Mouse (Mus musculus) thymus, postnatal 4 days (tissue): ENCODE data around the gene D330020A13Rik.
A peak's percentile ranks its signal among the peaks of the same experiment; 100 is the strongest.
"Not testable (repeated sequence)": the region's sequence is repeated elsewhere in the genome, so short reads cannot be mapped to it uniquely, and the experiment has no call there.

Experiments used
- DNase-seq: peaks from one replicate; pipeline ENCODE4 v3.0.0; 2021

Gene D330020A13Rik

DNA sequence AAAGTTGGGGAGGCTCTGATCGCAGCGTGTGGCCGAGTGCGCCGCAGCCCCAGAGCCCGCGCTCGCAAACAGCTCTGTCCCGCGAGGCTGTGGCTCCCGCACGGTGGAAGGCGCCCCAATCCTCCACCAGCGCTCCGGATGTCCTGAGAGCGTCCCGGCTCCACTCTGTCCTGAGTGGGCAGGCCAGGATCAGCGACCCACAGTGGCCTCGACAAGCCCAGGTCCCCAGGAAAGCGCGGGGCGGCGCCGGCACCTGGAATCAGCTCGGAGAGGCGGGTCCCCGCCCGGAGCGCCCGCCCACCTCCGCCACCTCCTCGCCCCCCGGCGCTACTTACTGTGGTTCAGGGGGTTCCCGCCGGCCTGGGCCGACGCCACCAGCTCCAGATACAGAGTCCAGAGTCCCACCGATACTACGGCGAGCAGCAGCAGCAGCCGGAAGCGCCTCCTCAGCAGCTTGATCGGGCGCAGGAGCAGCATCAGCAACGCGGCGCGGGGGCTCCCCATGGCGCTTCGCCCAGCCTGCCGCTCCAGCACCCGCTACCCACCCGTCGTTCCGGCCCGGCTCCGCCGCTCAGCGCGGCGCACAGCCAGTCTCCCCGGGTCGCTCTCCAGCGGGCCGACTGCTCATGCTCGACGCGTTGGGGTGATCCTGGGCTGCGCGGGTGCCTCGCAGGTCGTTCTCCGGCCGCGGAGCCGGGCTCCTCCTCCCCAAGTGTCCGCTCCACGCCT is at the start of gene D330020A13Rik, which contains the start of gene B4galnt3:
D330020A13Rik (plus strand) TSS at position 309 of the 729 bp plus-strand sequence.
B4galnt3 (minus strand) TSS at position 504 of the 729 bp plus-strand sequence.
- peak; percentile 79 for DNase-seq

DNA sequence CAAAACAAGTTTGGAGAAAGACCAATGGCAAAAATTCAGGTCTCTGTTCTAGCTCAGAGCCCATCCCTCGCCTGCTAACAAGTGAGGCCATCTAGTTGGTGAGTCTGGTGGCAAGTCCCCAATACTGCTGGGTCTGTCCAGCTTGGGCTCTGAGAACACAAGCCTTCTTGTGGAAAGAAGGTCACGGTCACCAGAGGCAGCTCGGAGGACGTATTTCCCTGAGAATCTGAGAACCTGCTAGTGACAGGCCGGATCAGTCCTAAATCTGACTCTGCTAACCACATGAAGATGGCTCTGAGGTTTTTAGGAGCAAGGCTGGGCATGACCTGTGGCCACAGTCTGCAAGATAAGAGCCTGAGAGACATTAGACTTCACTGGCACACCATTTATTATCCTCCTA is 47.5 kb upstream of the D330020A13Rik start:
- no peak for DNase-seq

DNA sequence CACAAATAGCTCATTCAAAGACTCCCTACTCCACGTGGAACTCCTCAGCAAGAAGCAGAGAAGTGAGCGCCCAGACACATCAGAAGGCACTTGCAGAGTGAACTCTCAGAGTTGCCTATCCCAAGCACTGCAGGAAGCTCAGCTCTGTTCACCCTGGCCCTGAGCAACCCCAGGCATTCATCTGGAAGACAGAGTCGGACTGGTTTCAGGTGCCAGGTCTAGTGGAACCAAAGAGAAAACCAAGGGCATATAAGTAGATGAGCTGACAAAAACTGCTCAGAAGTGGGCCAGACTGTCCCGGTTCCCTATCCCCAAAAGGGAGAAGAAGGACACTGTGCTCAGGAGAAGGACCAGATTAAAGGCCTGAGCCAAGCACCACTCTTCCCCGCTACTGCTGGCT is 44.3 kb upstream of the D330020A13Rik start:
- DNase-seq = no peak

GRCm38 (mm10) chr6:120251010-120251409 is 43.2 kb upstream of the D330020A13Rik start:
- no peak for DNase-seq

DNA sequence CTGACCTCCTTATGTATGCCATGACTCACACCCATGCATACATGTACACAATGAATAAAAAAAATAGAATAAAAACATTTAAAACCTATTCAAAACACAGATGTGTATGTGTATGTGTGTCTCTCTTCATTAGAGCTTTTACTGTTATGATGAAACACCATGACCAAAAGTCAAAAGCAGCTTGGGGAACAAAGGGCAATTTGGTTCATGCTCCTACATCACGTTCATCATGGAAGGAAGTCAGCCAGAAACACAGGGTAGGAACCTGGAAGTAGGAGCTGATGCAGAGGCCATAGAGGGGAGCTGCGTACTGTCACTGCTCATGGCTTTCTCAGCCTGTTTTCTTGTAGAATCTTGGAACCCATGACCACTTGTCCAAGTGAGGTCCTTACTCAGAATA is 41.4 kb upstream of the D330020A13Rik start:
- no peak for DNase-seq

- DNase-seq = no peak
Measured at GRCm38 (mm10) chr6:120254640-120255039, 39.5 kb upstream of the D330020A13Rik start.

GRCm38 (mm10) chr6:120255144-120255543 is 39.0 kb upstream of the D330020A13Rik start:
- DNase-seq = no peak

DNA sequence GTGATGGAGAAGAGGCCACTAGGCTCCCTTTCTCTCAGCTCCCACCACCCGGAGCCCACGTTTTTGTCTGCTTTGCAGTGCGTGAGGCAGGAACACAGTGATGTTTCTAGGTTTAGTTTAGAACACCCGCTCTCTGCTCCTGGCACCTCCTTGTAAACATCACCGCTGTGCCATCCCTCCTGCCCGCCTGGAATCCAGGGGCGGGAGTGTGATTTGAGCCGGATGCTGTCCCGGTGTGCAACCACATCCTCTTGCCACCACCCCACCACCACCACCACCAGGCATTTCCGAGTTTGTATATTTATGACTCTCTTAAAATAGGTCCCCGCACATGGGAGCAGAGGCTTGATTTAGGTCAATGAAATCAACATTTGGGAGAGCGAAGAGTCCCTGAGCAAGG is 38.5 kb upstream of the D330020A13Rik start:
- DNase-seq = peak; percentile 20

DNA sequence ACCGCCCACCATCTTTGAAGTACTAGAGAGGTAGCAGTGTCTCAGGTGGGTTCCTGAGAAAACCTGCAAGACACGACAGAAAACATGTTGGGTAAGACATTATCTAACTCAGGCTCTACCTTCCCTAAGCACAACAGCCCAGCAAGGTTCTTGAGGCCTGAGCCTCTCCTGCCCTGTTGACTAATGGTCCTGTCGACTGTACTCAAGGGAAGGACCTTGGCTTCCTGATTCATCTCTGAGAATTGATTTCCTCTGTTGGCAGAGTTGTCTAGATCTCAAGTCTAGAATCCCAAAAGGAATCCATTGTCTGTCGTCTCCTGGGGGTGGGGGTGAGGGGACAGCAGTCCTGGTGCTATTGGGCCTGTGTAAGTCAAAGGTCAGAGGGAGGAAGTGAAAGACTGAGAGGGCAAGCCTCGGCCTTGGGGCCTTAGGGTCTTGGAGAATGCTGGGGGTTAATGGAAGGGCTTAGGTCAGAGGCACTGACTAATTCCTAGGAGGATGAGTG is 37.7 kb upstream of the D330020A13Rik start:
- no peak for DNase-seq

- DNase-seq = no peak
Measured at GRCm38 (mm10) chr6:120259481-120259880, 34.7 kb upstream of the D330020A13Rik start.

GRCm38 (mm10) chr6:120262886-120263531 is 31.2 kb upstream of the D330020A13Rik start:
- DNase-seq = no peak

DNA sequence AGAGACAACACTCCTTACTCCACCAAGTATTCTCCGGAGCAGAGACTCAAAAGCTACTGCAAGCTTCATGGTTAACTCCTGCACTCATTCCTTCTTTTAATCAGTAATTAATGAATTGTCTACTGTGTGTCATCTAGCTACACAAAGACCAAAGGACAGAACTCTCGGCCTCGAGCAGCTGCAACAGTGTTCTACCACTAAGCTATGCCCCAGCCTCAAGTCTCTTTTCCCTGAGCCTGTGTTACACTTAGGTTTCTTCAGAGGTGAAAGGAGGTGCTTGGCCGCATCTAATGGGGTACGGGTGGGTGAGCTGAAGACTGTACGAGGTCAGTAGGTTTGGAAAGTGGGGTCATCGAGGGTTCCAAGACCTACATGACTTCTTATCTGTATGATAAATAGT is 30.6 kb upstream of the D330020A13Rik start:
- DNase-seq = no peak

DNA sequence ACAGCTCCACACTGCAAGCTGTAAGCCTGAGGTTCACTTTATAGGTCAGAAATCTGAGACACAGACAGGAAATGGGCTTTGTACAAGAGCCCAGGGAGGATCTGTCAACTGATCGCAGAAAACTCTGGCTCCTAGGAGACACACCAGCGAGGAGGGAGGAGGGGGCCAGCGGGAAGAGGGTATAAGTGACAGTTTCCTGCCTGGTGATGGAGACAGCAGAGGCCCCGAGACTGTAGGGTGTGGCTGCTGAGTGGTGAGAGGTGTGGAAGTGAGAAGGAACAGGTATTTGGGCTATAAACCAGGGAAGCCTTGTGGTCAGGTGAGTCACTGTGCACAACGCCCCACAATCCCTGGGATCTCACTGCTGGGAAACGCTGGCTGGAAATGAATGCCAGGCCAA is 30.0 kb upstream of the D330020A13Rik start:
- peak; percentile 39 for DNase-seq

DNA sequence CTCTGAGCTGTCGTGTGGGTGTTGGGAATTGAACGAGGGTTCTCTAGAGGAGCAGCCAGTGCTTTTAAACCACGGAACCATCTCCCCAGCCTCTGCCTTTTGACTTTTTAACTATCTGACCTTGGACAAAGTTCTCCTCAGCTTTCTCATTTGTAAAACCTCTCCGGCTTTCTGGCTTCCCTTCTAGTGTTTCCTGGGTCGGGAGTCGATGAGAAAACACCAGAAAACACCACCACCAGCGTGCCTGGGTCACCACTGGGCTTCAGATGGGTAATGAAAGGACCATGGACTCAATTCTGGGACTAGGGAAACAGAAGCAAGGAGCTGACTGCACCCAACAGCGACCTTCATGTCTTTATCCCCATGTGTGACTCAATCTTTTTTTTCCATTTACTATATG is 20.0 kb upstream of the D330020A13Rik start:
- no peak for DNase-seq

GRCm38 (mm10) chr6:120274887-120275286 is 19.3 kb upstream of the D330020A13Rik start:
- DNase-seq = no peak

- DNase-seq = no peak
Measured at GRCm38 (mm10) chr6:120275301-120275700, 18.9 kb upstream of the D330020A13Rik start.

DNA sequence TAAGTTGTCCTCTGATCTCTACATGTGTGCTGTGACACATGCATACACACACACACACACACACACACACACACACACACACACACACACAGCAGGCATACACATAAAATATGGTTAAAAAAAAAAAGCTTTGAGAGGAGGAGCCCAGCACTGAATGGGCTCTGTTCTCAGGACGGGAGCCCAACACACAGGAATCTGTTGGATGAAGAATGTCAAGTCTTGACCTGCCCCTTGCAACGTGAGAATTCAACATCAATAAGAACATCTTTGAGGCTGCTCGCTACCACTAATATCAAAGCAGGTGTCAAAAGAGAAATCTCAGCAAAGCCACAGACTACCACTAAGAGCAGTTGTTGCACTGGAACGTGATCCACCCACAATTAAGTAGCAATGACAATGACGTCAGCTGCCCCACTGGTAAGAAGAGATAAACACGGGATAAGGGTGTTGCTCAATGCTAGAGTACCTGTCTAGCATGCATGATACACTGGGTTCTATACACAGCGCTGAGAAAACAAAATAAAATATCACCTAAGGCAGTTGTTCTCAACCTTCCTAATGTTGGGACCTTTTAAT is 17.2 kb upstream of the D330020A13Rik start:
- no peak for DNase-seq

DNA sequence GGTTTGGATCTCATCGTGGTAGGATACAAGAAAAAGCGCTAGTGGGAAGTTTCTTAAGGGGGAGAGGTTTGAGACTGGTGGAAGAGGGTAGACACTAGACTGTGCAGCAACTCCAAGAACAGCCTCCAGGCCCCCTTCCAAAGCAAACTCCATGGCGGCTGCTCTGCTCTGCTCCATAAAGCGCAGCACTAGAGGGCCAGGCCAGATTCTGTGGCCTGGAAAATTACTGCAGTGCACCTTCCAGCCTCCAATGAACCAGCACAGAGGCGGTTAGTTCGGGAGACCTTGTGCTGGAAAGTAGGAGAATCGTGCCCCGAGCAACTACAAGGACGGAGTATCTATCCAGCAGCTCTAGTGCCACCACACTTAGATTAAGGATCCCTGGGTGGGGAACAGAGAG is 6.9 kb upstream of the D330020A13Rik start:
- no peak for DNase-seq

GRCm38 (mm10) chr6:120288541-120288940 is 5.6 kb upstream of the D330020A13Rik start:
- no peak for DNase-seq

GRCm38 (mm10) chr6:120289430-120289829 is 4.7 kb upstream of the D330020A13Rik start:
- DNase-seq = no peak

DNA sequence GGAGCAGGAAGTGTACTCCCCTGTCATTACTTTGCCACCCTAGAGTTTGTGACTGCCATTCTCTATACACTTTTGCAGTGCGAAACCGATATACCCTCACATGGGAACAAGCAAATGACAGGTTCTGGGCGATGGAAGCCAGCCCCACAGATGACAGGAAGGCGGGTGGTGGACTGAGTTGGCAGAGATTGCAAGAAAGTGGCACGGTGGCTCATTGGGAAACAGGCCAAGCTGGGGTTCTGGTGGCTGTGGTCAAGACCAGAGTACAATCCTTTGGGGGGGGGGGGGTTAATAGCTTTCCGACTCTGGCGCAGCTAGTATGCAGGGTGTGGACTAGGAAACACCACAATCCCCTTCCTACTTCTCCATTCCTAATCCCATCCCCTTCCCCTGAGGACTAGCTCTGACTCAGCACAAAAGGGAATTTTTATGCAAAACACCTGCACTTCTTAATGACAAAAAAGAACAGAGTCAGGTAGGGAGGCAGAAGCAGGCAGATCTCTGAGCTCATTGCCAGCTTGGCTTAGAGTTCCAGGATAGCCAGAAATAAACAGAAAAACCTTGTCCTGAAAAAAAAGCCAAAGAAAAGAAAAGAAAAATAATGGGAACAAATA is 2.7 kb upstream of the D330020A13Rik start:
- DNase-seq = no peak

GRCm38 (mm10) chr6:120294785-120295133 is 595 bp downstream of the D330020A13Rik start:
- peak; percentile 61 for DNase-seq

GRCm38 (mm10) chr6:120296589-120296988 is 2.4 kb downstream of the D330020A13Rik start:
- DNase-seq = not testable (repeated sequence)
